Mouse (Mus musculus): ENCODE data around the gene Rps19bp1. TPM values are rescaled to one million over a fixed set of nuclear protein-coding genes. Genes with fewer than 3 reads are reported as not detected.

Gene Rps19bp1
- total RNA-seq, 2 experiments from 2014 or later: 38.3 to 42.0 TPM

- peak; percentile 42 to 45 for DNase-seq (ENCODE audit: extremely low spot score in 1 of 2, low spot score in 2 of 2)
- no peak overlapping the region for H3K4me3 ChIP-seq
- no peak overlapping the region for H3K27ac ChIP-seq
- intact Hi-C loops (cut with DNase I): loop anchor here (5.0 kb wide), 1 partner anchor 44 kb away; the partner anchor contains the start of gene Mgat3
- peak; percentile 57 for TF ChIP-seq CTCF (IDR thresholded peaks at IDR 0.05)
These were observed 48.2 kb downstream of the Rps19bp1 start for GRCm38 (mm10) chr15:80215716-80216479.

- intact Hi-C loops (cut with DNase I): no loop called here
- Histone ChIP-seq H3K4me3 (no peak overlapping the region), H3K27ac (no peak overlapping the region)
- no peak for DNase-seq (ENCODE audit: extremely low spot score in 1 of 2, low spot score in 2 of 2)
- no peak for TF ChIP-seq CTCF (IDR thresholded peaks at IDR 0.05)
These were observed 50.4 kb downstream of the Rps19bp1 start for GRCm38 (mm10) chr15:80213688-80214087.

Other genes with a start within 250 kb of the Rps19bp1 start
- 10 to 100 TPM; 32.7 to 41.7 TPM for gene Pdgfb, start 249.3 kb downstream of the Rps19bp1 start, total RNA-seq (2021)
- 100 to 1,000 TPM; 429 to 434 TPM for gene Syngr1, start 173.0 kb downstream of the Rps19bp1 start, total RNA-seq (2021)
- gene Rpl3, start 172.4 kb downstream of the Rps19bp1 start, total RNA-seq (2021): 100 to 1,000 TPM; 439 to 468 TPM
- gene Tab1, start 131.2 kb downstream of the Rps19bp1 start, total RNA-seq (2021): 10 to 100 TPM; 23.7 to 26.4 TPM
- gene Mgat3, start 90.6 kb downstream of the Rps19bp1 start, total RNA-seq (2021): 100 to 1,000 TPM; 119 to 129 TPM
- gene Mief1, start 30.3 kb downstream of the Rps19bp1 start, total RNA-seq (2021): 10 to 100 TPM; 32.3 to 33.9 TPM
- 10 to 100 TPM; 20.0 to 28.1 TPM for gene AC140267.1, start 28.5 kb downstream of the Rps19bp1 start, total RNA-seq (2021)
- gene Atf4, start 9.1 kb downstream of the Rps19bp1 start, total RNA-seq (2021): 100 to 1,000 TPM; 119 to 120 TPM
- gene Cacna1i, start 22.9 kb upstream of the Rps19bp1 start, total RNA-seq (2021): 10 to 100 TPM; 72.7 to 75.9 TPM

Measured in left cerebral cortex, adult 2 months (tissue).